24 mouse cellular contexts compared by ENCODE assay signal in genomic region chr5:74600010-74600409, GRCm38 (mm10).
DNase-seq lines count a peak whose midpoint lies in the region; ATAC-seq and TF ChIP-seq lines count a peak whose summit lies in the region.
"Had no signal": no experiment of that assay in that cellular context is flagged by ENCODE, and none has a peak within 500 bp of the region (broad histone marks: within the 10 kb centered on the region; RNA-seq: fewer than 3 reads in every experiment).

No protein-coding gene starts in this region.

- POLR2A ChIA-PET in Patski (lab: Charles Lee), result interaction anchor here (0.8 kb wide), 1 partner anchor 11 kb away, joined by 3 read pairs; no protein-coding TSS in a partner anchor

- WGBS in hindbrain, postnatal 0 days, result 77% methylated on average over 5 of the region's 5 CpGs
- 81% methylated on average over 5 of the region's 5 CpGs for WGBS in hindbrain, embryonic 14.5 days
- 47% methylated on average over 5 of the region's 5 CpGs for whole genome bisulfite sequencing in liver, adult 2 months
- WGBS in liver, postnatal 0 days (ENCODE audit: insufficient replicate concordance), result 85% methylated on average over 5 of the region's 5 CpGs

- no peak overlapping the region for H3K27ac ChIP-seq in hindbrain, postnatal 0 days
- no peak overlapping the region for H3K27ac ChIP-seq in hindbrain, embryonic 14.5 days
- no peak overlapping the region for H3K27ac ChIP-seq in liver, adult 2 months (replicated peaks; ENCODE audit: insufficient read depth, low read depth, low read length)
- H3K27ac ChIP-seq in liver, postnatal 0 days (ENCODE audit: low read depth), result no peak overlapping the region
- H3K27ac ChIP-seq: forebrain, embryonic 10.5 days; forebrain, embryonic 13.5 days; gastrocnemius, adult 2 months; heart, adult 2 months; heart, embryonic 10.5 days; heart, embryonic 13.5 days; hindbrain, embryonic 12.5 days had no signal

- TF ChIP-seq CTCF in hindbrain, postnatal 0 days (IDR thresholded peaks at IDR 0.05; ENCODE audit: low read depth), result peak; percentile 10; the same call in 1 of the 2 replicates
- no peak for TF ChIP-seq CTCF in liver, adult 2 months (IDR thresholded peaks at IDR 0.05; ENCODE audit: low read depth, low read length)
- no peak for TF ChIP-seq CTCF in liver, postnatal 0 days (IDR thresholded peaks at IDR 0.05; ENCODE audit: low read depth)
- no peak for TF ChIP-seq CTCF in Patski (IDR thresholded peaks at IDR 0.05)

- no peak for TF ChIP-seq EP300 in liver, postnatal 0 days (IDR thresholded peaks at IDR 0.05; ENCODE audit: low read depth)

- H3K4me2 ChIP-seq in hindbrain, postnatal 0 days (ENCODE audit: low read depth, low read length), result no peak overlapping the region
- no peak overlapping the region for H3K4me2 ChIP-seq in hindbrain, embryonic 14.5 days (replicated peaks)
- H3K4me2 ChIP-seq in liver, postnatal 0 days (ENCODE audit: low read depth, low read length), result no peak overlapping the region
- H3K4me2 ChIP-seq: forebrain, embryonic 13.5 days; heart, embryonic 13.5 days; hindbrain, embryonic 12.5 days had no signal

- H3K79me2 ChIP-seq in liver, adult 2 months (ENCODE audit: control insufficient read depth, insufficient read depth, low read length), result no peaks in the 10 kb centered on the region; the same call in 1 of the 2 replicates

- CTCF ChIA-PET in Patski (lab: Charles Lee), result interaction anchor here (0.8 to 3.5 kb wide), 7 partner anchors 10 to 364 kb away, joined by 3 to 14 read pairs (median 3); no protein-coding TSS in a partner anchor

- no peak for DNase-seq in hindbrain, postnatal 0 days (ENCODE audit: low spot score)
- DNase-seq in hindbrain, embryonic 14.5 days (ENCODE audit: low spot score), result no peak
- peak; percentile 26 for DNase-seq in liver, adult 2 months (ENCODE audit: extremely low read depth, low read depth, low spot score)
- DNase-seq in liver, postnatal 0 days, result no peak
- peak; percentile 61 for DNase-seq in Patski (ENCODE audit: low read depth, low spot score)
- no peak for DNase-seq in adrenal gland, adult 8-10 months
- no peak for DNase-seq in adrenal gland, postnatal 25 days
- DNase-seq: adrenal gland, adult 2 months; adrenal gland, postnatal 36 days; cerebellum, adult 18-20 months; cerebellum, adult 9-10 months; cerebellum, postnatal 14 days; gastrocnemius, adult 2 months; gastrocnemius, postnatal 14 days; heart, adult 2 months; kidney, adult 11 months had no signal

- no peaks in the 10 kb centered on the region for H3K27me3 ChIP-seq in hindbrain, postnatal 0 days (ENCODE audit: insufficient read depth, low read length)
- no peaks in the 10 kb centered on the region for H3K27me3 ChIP-seq in hindbrain, embryonic 14.5 days (ENCODE audit: control insufficient read depth, insufficient read depth, low read length)
- no peaks in the 10 kb centered on the region for H3K27me3 ChIP-seq in liver, adult 2 months (ENCODE audit: control insufficient read depth, insufficient read depth, low read length)
- H3K27me3 ChIP-seq in liver, postnatal 0 days (ENCODE audit: insufficient read depth, low read length), result no peaks in the 10 kb centered on the region
- H3K27me3 ChIP-seq in Patski, result no peaks in the 10 kb centered on the region
- H3K27me3 ChIP-seq: forebrain, embryonic 13.5 days; heart, embryonic 13.5 days; hindbrain, embryonic 12.5 days had no signal

- ATAC-seq in hindbrain, postnatal 0 days, result no peak
- no peak for ATAC-seq in hindbrain, embryonic 14.5 days (ENCODE audit: low FRiP score)
- no peak for ATAC-seq in liver, postnatal 0 days
- ATAC-seq in Patski, result peak; percentile 77
- ATAC-seq: forebrain, embryonic 13.5 days; forebrain, embryonic 16.5 days; hindbrain, embryonic 16.5 days; inflammation-experienced regulatory T-cells, adult 6 months had no signal

- no peak overlapping the region for H3K4me3 ChIP-seq in hindbrain, postnatal 0 days (ENCODE audit: low read length)
- no peak overlapping the region for H3K4me3 ChIP-seq in hindbrain, embryonic 14.5 days (replicated peaks; ENCODE audit: low read length)
- no peak overlapping the region for H3K4me3 ChIP-seq in liver, adult 2 months (ENCODE audit: insufficient read depth, low read depth, low read length)
- H3K4me3 ChIP-seq in liver, postnatal 0 days (ENCODE audit: low read depth, low read length), result no peak overlapping the region
- H3K4me3 ChIP-seq: forebrain, embryonic 10.5 days; forebrain, embryonic 13.5 days; gastrocnemius, adult 2 months; heart, adult 2 months; heart, embryonic 10.5 days; heart, embryonic 13.5 days; hindbrain, embryonic 12.5 days had no signal

- TF ChIP-seq POLR2A in liver, adult 2 months (IDR thresholded peaks at IDR 0.05; ENCODE audit: extremely low read depth, insufficient read depth, low read length), result no peak

- H3K9ac ChIP-seq in hindbrain, postnatal 0 days (replicated peaks; ENCODE audit: low read length), result no peak overlapping the region
- no peak overlapping the region for H3K9ac ChIP-seq in hindbrain, embryonic 14.5 days
- H3K9ac ChIP-seq in liver, adult 2 months (ENCODE audit: low read depth, low read length), result no peak overlapping the region
- no peak overlapping the region for H3K9ac ChIP-seq in liver, postnatal 0 days (replicated peaks)
- H3K9ac ChIP-seq: forebrain, embryonic 13.5 days; heart, embryonic 13.5 days; hindbrain, embryonic 12.5 days had no signal

- H3K9me3 ChIP-seq in hindbrain, postnatal 0 days (ENCODE audit: low read length), result no peaks in the 10 kb centered on the region
- H3K9me3 ChIP-seq in hindbrain, embryonic 14.5 days (ENCODE audit: control insufficient read depth, low read length), result no peaks in the 10 kb centered on the region
- H3K9me3 ChIP-seq in liver, postnatal 0 days (ENCODE audit: low read length), result no peaks in the 10 kb centered on the region
- H3K9me3 ChIP-seq: forebrain, embryonic 10.5 days; forebrain, embryonic 13.5 days; heart, embryonic 10.5 days; heart, embryonic 13.5 days; hindbrain, embryonic 12.5 days had no signal

- no peaks in the 10 kb centered on the region for H3K4me1 ChIP-seq in hindbrain, postnatal 0 days (ENCODE audit: insufficient read depth, low read length)
- no peaks in the 10 kb centered on the region for H3K4me1 ChIP-seq in hindbrain, embryonic 14.5 days (replicated peaks; ENCODE audit: control insufficient read depth, insufficient read depth, low read length)
- peaks cover 4% of the 10 kb centered on the region; the same call in 1 of the 2 replicates for H3K4me1 ChIP-seq in liver, adult 2 months (ENCODE audit: control insufficient read depth, insufficient read depth, low read length)
- H3K4me1 ChIP-seq in liver, postnatal 0 days (ENCODE audit: insufficient read depth), result no peaks in the 10 kb centered on the region
- H3K4me1 ChIP-seq: forebrain, embryonic 10.5 days; forebrain, embryonic 13.5 days; hindbrain, embryonic 12.5 days had no signal

- in situ Hi-C loops in Patski (cut with MboI; ENCODE audit: low pct_unique_long_range_greater_than_20kb), result loop anchor here (25.0 kb wide), 1 partner anchor 288 kb away; no protein-coding TSS in a partner anchor

- peaks cover 9% of the 10 kb centered on the region; the same call in 1 of the 2 replicates for H3K36me3 ChIP-seq in hindbrain, postnatal 0 days (ENCODE audit: insufficient read depth, low read length)
- H3K36me3 ChIP-seq in hindbrain, embryonic 14.5 days (replicated peaks; ENCODE audit: control insufficient read depth, insufficient read depth), result peaks cover 36% of the 10 kb centered on the region
- H3K36me3 ChIP-seq in liver, adult 2 months (ENCODE audit: control insufficient read depth, insufficient read depth, low read length), result peaks cover 17% of the 10 kb centered on the region
- peaks cover 34% of the 10 kb centered on the region for H3K36me3 ChIP-seq in liver, postnatal 0 days (replicated peaks; ENCODE audit: insufficient read depth, low read length)

Comparison
In these comparisons a context has a peak if more than half of its experiments do, and no peak if none do; other contexts are left out.
1. DNase-seq: peak in liver, adult 2 months (single experiment) and Patski (single experiment); none in hindbrain, postnatal 0 days (single experiment), hindbrain, embryonic 14.5 days (single experiment), liver, postnatal 0 days (single experiment), adrenal gland, adult 8-10 months (single experiment) and adrenal gland, postnatal 25 days (single experiment).